Mouse (Mus musculus) v-Abl transformed pro-B cells (cell line): ENCODE data around the gene Bod1l.

Experiments
- in situ Hi-C, 2 experiments: fragments of 400-800 bp; cut with MboI; formaldehyde crosslinking; loops; one replicate each; pipeline ENCODE4 v1.15.1; 2025; ENCODE audit not compliant: unreplicated experiment in 2 of 2

The Bod1l gene

DNA sequence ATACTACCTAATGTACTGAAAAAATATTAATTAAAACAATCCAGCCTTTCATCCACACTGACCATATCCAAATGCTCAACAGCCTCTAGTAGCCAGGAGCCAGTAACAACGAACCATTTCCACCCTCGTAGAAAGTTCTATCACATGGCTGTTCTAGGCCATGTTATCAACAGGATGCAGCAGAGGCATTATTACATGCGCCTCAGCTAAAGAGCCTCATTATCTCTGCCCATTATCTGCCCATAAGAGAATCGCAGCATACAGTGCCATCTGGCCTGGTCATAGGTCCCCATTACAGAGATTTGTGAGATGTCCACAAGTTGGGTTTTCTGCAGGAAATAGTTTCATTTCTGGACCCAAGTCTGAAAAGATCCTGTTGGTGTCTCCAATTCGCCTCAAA is 37.9 kb downstream of the Bod1l start:
- in situ Hi-C loops = no loop called here

DNA sequence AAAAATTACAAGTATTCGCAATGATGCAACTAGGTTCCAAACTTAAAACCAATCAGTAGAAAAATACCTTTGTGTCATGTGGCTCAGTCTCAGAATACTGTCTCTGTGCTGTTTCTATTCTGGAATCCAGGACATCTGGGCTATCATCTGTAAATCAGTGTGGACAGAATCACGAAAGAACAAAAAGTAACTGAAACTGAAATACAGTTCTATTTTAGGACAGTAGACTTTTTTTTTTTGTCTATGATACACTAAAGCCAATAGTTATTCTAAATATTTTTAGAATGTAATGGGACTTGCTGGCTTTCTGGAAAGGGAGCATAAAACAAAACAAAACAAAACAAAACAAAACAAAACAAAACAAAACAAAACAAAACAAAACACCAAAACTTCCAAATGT is 39.0 kb downstream of the Bod1l start:
- in situ Hi-C loops = no loop called here

DNA sequence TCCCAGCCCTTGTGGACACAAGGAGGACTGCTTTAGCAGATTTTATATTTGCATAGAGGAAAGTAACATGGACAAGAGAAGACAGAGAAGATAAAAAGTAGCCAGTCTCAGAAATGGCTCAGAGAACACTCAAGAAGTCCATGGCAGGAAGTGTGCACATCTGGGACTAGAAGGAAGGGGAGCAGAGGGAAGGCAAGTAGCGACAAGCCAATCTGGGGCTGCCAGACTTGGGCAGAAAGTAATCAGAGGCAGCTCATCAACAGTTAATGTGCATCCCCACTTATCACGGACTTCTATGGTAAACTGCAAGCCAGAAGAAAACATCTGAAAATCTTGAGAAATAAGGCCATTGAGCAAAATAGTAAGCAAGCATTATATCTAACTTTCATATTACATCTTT is 39.5 kb downstream of the Bod1l start:
- in situ Hi-C loops = no loop called here

DNA sequence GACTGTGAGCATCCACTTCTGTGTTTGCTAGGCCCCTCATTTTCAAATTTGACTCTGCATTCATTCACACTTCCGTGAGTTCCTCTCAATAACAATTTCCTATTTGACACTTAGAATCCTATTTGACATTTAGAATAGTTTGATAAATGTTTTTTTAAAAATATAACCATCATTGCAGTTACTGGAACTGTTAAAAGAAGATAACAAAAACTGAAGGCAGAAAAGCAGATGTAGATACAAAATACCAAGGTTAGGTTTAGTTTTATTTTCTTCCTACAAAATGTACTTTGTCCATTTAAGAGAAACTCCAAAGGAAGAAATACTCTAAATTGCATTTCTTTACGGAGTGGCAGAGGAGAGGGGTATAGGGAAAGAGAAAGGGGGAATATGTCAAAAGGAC is 42.5 kb downstream of the Bod1l start:
- in situ Hi-C loops = no loop called here

DNA sequence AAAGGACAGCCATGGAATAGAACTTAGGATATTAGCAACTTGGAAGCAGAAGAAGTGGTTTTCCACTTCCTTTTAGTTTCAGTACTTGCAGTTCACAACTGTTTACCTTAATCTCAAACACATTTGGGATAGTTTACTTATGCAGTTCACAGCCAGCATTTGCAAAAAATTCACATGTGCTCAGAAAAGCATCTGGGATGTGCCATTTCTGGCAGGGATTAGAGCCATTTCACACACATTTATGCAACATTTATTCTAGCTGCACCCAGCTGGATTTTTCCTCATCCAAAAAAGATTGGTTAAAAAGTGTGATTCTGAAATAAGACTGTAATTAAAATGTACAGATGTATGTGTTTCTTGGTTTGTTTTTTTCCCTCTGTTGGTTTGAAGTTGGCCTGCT is 49.7 kb downstream of the Bod1l start:
- in situ Hi-C loops = no loop called here

DNA sequence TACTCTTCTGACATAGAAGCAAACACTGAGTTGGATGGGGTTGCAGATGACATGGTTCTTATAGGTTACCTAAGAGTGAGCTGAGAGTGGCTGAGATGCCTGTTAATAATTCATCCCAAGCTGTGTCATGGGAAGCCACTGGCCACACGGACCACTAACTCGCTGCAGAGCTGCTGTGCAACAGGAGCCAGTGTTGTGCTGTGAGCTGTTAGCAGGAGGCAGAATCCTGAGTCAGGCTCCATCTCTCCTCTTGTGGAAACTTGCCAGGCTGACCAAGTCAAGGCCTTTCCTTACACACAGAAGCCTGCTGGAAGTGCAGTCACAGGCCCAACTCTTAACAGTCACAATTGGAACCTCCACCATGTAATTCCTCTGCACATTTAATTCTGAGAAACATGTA is 53.6 kb downstream of the Bod1l start:
- in situ Hi-C loops = no loop called here

DNA sequence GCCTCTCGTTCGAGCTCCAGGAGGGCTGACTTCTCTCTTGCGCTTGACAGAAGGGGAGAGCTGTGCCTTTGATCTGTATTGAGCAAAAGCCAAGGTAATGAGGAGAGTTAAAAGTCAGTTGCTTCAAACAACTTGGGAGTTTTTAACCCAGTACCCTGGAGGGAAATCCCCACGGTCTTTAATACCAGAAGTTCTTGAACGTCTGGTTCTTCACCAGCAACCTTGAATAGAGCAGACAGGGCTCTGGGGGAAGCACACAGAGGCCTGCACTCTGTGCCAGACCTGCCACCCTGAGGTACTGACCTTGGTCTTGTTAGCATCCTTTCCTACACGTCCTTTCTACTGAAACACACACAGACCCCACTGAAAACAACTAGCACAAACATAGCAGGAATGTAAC is 55.2 kb downstream of the Bod1l start:
- in situ Hi-C loops = no loop called here

DNA sequence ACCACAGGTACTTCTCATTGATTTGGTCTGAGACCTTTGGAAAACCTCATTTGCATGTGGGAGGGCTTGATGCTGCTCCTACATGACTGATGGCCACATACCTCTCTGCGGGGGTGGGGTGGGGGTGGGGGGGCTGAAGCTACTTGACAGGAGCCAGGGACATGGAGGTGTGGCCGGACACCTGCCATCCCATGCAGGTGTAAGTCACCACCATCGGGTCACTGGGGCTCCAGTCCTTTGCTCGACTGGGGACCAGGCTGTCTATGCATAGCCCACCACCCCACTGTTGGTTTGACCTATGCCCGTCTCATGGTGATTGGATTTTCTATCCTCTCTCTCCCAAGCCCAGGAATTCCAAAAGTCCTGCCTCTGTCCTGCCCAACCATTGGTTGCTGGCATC is 62.2 kb downstream of the Bod1l start:
- in situ Hi-C loops = no loop called here

DNA sequence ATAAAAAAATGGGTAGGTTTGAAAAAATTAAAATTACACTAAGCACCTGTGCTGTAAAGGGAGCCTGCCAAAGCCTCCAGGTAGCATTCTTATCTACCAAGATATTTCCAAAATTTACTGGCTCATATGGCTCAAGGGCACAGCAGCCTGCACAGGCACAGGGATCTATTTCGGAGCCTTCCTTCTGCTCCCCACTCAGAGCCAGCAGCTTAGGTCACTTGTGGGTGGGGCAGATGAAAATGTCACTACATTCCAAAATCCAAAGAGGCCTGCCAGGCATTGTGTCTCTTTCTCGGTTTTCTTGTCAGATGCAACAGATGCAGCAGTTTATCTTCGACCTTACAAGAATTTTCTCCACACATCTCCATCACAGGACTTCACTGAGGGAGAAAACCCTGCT is 64.1 kb downstream of the Bod1l start:
- in situ Hi-C loops = no loop called here

DNA sequence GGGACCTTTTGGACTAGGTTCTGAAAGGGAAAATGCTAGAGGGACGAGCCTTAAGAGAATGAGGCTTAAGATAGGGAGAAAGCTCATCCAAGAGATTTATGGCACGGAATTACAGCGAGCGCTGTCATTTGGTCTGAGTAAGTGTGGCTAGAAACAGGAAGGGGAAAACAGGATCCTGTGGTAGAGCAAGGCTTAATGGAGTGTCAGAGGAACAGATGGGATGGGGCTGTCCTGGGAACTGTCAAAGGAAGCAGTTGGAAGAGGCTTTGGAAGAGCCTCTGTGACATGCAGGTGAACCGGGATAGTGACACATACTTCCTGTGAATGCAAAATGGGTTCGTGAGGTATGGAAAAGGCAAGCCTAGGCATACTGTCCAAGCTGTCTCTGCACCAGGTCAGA is 68.4 kb downstream of the Bod1l start:
- in situ Hi-C loops = no loop called here

DNA sequence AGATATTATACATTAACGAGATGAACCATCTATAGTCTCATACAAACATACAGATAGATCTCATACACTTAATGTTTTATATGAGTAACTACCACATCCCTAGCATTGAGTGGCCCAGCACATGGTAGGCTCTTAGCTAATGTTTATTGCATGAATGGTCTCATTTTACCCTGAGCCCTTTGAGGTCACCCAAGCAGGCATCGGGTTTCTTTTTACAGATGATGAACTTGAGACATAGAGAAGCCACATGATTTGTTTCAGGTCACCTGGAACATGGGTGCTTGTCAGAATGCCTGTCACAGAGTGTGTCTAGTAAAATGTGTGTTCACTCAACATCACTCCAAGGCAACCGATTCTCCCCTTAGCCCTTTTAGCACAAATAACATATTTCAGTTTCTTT is 68.8 kb downstream of the Bod1l start:
- in situ Hi-C loops = no loop called here

DNA sequence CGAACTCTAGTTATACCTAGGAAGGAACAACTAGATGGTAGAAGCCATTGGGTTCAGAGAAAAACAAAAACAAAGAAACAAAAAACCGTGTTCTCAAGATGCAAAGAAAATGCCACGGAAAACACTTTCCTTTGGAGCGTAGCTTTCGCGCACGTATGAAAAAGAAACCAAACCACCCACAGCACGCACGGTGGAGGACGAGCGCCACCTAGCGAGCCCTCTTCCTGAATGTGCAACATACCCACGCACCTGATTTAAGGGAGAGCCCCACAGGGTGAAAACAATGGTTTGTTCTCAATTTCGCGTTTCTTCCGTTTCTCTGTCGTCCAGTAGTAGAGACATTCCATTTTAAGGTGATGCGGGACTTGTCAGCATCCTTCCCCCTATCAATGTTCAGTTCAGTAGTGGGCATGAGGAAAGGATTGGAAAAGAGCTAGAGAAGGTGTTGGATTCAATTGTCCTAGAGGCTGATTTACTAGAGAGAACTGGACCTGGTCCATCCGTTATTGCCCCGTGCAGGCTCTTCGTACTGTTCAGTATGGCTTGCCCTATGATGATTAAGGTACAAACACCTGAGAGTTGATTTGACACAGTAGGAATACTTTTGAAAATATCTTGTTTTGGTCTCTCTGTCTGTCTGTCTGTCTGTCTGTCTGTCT is 75.6 kb downstream of the Bod1l start:
- in situ Hi-C loops = loop anchor here (5.0 kb wide), 3 partner anchors 641 to 716 kb away; no protein-coding TSS in a partner anchor

DNA sequence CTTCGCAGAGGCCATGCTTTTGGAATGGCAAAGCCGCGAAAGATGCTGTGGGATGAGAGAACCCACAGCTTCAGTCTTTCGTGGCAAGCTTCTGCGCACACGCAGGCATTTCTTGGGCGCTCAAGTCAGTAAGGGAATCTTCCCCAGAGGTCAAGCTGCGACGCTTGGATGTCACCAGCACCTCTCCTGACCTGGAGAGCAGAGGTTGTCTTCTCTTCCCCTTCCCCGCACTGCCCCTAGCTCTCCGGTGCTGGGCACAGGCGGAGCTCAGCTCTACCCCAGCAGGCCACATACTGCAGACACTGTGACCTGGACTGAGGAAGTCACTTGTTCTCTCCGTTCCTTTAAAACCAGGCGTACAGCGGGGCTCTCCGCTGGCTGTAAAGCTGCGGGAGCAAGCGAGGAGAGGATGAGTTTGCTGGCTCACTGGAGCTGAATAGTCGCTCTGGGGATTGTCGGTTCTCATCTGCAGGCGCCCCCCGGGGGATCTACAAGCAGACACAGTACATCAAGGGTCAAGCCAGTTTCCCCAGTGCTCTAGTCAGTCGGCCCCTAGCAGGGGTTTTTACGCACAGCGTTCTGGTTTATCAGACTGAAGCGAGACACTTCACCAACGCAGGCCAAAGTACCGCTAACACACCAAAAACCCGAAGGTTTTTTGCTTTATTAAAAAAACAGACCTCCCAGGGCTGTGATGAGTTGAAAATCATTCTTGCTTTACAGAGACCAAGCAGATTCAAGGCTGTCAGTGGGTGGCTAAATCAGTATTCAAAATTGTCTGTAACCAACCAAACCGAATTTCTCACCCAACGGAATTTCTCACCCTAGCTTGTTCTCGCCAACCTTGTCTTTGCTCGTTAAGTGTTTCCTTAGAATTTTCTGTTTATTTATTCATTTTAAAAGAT is 76.6 kb downstream of the Bod1l start:
- in situ Hi-C loops = loop anchor here (5.0 kb wide), 3 partner anchors 640 to 715 kb away; no protein-coding TSS in a partner anchor

DNA sequence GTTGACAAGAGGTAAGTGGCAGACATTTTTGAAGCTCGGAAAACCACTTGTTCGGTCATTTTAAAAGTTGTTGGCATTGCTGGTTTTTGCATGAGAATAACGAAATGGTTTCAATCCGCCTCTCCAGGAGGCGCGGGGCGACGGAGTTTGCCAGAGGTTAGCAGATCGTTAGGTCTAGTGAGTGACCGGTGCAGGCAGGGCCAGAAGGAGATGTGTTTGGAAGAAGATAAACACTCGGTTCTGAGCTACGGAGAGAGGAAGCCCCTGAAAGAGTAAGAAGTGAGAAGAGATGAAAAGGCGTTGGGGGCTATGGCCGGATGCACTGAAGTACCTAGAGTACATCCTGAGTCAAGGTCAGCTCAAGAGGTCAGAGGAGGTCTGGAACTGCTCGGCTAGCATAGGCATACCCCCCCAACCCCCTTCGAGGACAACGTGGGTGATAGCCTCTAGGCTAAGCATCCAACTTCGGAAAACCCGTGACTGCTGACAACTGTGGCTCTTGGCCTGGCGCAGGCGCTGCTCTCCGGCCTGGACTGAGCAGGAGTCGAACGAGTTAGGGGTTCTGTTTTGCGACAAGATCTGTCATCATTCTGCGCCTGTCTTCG is 77.6 kb downstream of the Bod1l start:
- in situ Hi-C loops = loop anchor here (5.0 kb wide), 3 partner anchors 639 to 714 kb away; no protein-coding TSS in a partner anchor

DNA sequence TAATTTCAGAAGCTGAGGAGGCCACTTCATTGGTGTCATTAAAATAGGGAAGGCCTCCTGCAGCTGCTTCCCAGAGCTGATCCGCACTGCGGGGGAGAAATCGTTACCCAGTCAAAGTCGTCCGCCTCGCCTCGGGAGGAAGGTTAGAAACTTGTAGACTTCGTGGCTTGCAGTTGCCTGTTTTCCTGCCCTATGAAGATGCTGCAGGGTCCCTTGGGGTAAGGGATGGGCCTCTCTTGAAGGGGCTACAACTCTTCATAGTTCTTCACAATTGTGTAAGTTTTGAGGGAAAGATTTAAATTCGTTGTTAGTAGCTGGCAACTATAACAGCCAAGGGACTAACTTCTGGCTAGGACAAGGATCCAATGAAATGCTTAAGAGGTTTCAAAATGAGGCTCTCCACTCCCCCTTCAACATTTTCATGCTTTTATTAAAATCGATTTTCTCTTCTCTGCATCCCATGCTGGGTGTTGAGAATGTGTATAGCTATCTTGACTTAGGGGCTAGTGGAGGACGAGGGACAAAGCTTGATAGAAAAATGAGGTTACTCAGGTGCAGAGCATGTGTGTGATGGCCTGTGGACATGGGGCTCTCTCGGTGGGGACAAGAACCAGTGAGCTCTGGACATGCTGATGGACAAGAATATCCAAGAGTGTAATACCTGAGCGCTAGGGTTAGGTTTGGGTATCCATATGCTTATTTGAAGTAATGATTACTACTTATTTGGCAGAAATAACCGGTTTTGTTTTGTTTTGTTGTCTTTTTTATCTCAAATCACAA is 78.3 kb downstream of the Bod1l start:
- in situ Hi-C loops = loop anchor here (5.0 kb wide), 3 partner anchors 639 to 714 kb away; no protein-coding TSS in a partner anchor

DNA sequence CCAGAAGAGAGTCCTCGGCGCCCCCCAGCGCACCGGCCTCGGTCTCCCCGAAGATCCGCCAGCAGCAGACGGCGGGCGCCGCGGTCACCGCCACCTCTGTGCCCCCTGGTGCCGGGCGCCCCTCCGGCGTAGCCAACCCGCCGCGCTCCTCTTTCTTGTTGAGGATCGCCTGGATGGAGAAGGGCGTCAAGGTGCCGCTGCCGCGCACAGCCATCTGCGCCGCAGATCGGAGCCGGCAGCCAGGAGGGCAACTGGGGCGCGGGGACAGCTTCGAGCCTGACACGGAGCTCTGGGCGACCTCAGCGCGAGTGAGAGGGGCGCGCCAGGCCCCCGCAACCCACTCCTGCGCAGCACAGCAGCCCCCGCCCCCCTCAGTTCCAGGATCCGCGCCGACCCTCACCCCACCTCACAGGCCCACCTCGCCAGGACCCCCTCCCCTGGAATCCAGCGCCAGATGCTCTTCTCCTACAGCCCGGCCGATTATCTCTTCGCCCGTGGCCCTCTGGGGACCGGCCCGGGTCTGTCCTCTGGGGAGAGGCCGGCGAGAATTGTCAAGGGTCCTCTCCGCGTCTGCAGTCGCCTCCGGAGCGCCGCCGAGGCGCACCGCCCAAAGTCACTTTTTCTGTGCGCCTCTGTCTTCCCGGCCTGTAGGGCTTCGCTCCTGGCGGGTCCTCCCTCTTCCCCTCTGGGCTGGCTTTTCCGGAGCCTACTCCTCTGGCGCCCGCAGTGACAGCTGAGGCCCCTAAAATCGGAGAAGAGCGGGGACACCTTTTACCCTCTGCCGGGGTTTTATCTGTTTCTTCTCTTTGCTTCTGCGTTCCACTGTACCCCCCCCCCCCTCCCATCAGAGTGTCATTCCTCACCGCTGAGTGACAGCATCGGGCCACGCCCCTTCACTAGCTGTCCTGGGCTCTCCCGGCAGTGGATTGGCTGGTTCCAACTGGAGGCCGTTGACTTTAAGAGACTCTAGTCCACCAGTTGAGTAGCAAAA is 80.1 kb downstream of the Bod1l start, which contains the start of gene Nkx3-2:
Nkx3-2 (minus strand) TSS at position 771 of the 991 bp plus-strand sequence.
- in situ Hi-C loops = no loop called here

DNA sequence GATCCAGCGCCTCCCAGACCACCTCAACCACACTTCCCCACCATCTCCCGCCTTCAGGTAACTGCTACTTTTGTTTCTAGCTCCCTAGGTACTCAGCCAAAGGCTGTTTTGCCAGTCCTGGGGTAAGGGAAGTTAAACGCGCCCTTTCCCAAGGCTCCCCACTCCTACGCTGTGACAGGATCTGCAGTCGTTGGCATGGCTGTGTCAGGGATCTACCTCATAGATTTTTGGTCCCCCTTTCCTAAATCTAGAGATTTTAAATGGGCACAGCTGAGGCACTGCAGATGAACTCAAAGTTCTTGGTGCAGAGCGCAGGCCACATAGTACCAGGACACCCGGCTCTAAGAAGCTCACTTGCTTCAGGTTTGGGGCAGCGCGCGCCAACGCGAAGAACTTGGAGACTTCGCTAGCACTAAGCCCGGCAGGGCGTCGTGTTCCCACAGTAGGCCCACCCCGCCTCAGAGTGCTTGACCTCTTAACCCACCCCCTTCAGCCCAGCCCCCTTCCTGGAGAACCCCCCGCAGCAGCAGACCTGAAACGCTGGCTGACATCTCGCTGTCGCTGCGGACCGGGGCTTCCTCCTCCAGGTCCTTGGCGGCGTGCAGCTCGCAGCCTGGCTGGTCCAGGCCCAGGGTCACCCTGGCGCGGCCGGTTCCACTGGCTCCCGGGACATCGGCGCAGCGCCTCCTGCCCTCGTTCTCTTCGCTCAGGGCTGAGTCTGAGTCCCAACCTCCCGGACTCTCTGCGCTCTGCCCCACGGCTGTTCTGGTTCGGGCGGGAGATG is 81.0 kb downstream of the Bod1l start:
- in situ Hi-C loops = no loop called here

DNA sequence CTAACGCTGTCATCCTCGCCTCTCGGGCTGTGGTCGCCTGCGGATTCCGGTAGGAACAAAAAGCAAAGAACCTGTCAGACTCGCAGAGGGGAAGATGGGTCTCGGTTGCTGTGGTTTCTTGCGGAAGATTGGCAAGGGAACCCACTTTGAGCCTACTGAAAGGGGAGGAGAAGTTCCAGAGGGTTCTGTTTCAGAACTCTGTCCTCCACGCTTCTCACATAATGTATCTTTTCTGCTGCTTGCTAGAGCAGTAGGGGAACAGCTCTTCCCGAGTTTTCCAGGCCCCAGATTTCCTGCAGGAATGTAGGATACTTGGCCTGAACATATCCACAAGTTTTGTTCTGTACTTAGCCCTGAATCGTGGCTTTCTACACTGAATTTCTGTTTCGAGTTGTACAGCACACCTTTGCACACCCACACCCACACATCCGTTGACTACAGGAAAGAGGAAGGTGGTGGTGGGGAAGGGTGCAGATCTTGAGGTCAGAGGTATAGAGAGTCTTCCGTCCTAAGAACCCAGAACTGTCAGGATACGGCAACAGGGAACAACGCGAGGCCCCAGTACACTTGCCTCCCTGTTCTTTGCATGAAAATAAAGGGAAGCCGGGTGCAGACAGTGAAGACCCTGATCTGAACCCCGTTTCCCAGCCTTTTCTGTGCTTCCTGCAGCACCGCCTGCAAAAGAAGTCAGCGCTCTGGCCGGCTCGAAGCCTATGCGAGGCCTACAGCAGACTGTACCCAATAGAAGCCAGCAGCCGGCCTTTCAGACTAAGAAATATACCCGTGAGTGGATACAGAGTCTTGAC is 81.8 kb downstream of the Bod1l start:
- in situ Hi-C loops = no loop called here
